Mouse (Mus musculus) cerebellum, postnatal 36 days (tissue): ENCODE measurements around the gene Nme4.
"Not testable (repeated sequence)": the region's sequence is repeated elsewhere in the genome, so short reads cannot be mapped to it uniquely, and the experiment has no call there.

ENCODE experiments used
- DNase-seq, 2 experiments: peaks; one replicate each; pipeline ENCODE4 v3.0.0; 2021 to 2022; ENCODE audit warnings: mixed read lengths in 2 of 2

The Nme4 gene

DNA sequence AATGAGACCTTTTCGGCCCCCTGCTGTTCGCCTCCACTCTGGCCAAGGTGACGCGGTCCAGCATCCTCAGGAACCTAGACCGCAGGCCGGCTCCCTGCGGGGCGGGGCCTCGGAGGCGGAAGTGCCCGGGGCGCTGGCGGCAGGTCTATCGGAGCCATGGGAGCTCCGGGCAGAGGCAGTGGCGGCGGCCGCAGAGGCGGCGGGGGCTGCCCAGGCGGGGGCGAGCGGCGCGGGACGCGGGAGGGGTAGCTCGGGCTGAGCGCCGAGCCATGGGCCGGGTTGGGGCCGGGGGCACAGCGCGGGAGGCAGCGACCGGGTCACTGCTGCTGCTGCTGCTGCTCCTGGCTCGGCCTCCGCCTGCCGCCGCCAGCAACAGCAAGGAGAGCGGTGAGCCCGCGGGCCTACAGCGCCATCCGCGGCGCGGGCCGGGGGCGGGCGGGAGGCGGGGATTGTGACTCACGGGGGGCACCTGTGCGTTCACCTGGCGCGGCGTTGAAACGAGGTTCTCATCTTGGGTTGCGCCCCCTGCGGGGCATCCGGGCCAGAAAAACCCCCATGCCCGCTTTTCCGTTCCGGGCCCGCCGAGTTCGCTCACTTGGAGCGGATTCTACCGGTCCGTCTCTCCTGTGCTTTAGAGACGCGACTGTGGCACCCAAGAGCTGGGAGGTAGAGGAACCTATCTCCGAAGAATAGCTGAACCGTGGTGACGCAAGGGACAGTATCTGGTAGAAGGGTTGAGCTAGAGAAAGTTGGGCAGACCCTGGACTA lies 18.0 kb upstream of the Nme4 start, which contains the start of gene Tmem8:
Tmem8 (plus strand) TSS at position 119 of the 768 bp plus-strand sequence.
- DNase-seq = peak; percentile 78 to 82

- no peak for DNase-seq
Measured at GRCm38 (mm10) chr17:26112751-26113150, 17.3 kb upstream of the Nme4 start.

DNA sequence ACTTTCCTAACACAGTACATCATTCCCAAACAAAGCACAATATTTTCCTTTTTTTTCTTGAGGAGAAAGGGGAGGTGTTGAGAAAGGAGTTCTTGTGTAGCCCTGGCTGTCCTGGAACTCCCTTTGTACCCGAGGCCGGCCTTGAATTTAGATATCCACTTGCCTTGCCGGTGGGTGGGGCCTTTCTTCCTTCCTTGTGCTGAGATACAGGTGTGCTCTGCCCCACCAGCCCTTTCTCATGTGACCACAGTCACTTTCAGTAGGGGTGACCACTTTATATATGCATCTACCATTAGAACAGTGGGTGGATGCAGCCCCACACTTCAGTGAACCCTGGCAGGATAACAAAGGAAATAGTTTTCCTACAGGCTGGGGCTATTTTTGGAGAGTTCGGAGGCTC lies 16.3 kb upstream of the Nme4 start:
- DNase-seq = no peak

DNA sequence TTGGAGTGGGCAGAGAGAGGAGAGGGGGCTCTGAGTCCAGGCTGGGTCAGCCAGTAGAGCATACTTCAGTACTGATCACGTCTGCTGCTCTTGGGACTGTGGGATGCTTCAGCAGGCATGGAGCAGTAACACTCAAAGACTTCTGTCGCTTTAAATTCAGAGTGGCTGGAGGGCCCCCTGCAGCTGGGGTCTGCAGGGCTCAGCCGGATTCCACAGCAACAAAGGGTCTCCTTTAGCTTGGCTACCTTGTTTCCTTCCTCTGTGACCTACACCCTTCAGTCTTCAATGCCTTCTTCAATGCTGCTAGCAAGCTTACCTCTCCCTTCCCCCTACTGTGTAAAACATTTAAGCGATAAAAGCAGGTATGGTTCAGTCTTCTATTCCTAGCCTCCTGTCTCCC lies 15.6 kb upstream of the Nme4 start:
- DNase-seq = no peak

DNA sequence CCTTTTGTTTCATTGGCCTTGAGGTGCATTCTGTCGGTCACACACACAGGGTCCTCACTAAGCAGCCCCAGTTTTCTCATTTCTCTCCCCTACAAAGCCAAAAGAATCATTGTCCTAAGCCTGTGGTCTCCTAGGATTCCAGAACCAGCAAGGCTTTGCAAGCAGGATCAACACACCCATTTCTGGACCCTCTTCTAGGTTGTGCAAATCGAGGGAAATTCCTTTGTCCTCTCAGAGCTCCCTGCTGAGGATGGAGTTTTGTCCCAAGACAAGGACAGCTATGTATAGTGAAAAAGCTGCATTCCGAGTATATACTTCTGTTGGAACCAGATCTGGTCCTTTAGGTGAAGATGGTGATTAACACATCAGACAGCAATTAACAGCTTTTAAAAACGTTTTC lies 14.8 kb upstream of the Nme4 start:
- no peak for DNase-seq

- no peak for DNase-seq
Measured at GRCm38 (mm10) chr17:26105619-26106018, 10.2 kb upstream of the Nme4 start.

- no peak for DNase-seq
Measured at GRCm38 (mm10) chr17:26101478-26101877, 6.1 kb upstream of the Nme4 start.

- DNase-seq = no peak
Measured at GRCm38 (mm10) chr17:26100166-26100565, 4.8 kb upstream of the Nme4 start.

DNA sequence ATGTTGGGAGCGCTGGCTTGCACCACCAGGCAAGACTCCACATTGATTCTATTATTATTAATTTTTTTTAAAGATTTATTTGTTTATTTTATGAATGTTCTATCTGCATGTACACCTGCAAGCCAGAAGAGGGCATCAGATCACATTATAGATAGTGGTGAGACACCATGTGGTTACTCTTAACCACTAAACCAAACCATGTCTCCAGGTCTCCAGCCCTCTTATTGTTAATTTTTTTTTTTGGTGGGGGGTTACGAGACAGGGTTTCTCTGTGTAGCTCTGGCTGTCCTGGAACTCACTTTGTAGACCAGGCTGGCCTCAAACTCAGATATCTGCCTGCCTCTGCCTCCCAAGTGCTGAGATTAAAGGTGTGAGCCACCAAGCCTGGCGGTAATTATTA lies 3.9 kb upstream of the Nme4 start:
- DNase-seq = not testable (repeated sequence)

- DNase-seq = no peak
Measured at GRCm38 (mm10) chr17:26098461-26098860, 3.1 kb upstream of the Nme4 start.

GRCm38 (mm10) chr17:26094531-26095110 lies 781 bp downstream of the Nme4 start:
- no peak for DNase-seq

GRCm38 (mm10) chr17:26089905-26090632 lies 5.3 kb downstream of the Nme4 start, which contains the start of gene Decr2:
Gene Decr2, minus strand, starts transcription at chr17:26090337.
- peak; percentile 87 to 90 for DNase-seq

- no peak for DNase-seq
Measured at GRCm38 (mm10) chr17:26087059-26087564, 8.3 kb downstream of the Nme4 start.

DNA sequence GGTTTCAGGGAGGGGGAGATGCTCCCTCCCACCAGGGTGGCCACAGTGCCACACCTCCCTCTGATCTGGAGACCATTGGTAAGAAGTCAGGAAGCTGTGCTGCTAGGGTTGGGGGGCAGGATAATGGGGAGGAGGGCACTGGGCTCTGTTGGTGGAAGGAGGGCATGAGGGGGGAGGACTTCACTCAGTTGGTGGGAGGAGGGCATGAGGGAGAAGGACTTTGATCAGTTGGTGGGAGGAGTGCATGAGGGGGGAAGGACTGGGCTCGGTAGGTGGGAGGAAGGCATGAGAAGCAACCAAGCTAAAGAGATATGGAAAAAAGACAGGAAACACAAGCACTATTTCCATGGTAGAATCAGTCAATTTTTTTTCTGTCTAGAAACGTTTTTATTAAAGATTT lies 14.5 kb downstream of the Nme4 start:
- DNase-seq = no peak

- no peak for DNase-seq
Measured at GRCm38 (mm10) chr17:26078851-26079250, 16.6 kb downstream of the Nme4 start.

DNA sequence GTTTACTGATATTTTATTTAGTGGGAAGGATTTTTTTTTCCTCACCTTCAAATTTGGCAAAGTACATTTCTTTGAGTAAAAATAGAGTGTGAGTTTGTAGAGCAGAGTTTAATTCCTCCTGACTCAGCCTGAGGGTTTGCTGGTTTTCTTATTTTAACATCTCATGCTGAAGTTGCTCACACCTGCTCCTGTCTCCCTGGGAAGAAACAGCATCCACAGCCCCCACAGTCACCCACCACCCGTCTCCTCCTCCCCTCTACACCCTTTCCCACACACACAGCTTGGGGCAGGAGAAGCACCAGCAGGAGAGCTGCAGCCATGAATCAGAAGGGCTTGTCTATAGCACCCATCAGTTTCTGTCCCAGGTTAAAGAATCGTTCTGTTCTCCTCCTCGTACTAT lies 20.2 kb downstream of the Nme4 start:
- no peak for DNase-seq

GRCm38 (mm10) chr17:26070136-26070535 lies 25.3 kb downstream of the Nme4 start:
- no peak for DNase-seq

GRCm38 (mm10) chr17:26068831-26069739 lies 26.3 kb downstream of the Nme4 start, which contains the start of gene Rab11fip3:
Gene Rab11fip3, minus strand, starts transcription at chr17:26069555.
- DNase-seq = peak; percentile 84 to 85

- DNase-seq = peak in 1 of 2 experiments; percentile 28
Measured at GRCm38 (mm10) chr17:26068024-26068830, 27.2 kb downstream of the Nme4 start.

- no peak for DNase-seq
Measured at GRCm38 (mm10) chr17:26066488-26067020, 28.8 kb downstream of the Nme4 start.

- no peak for DNase-seq
Measured at GRCm38 (mm10) chr17:26064916-26065315, 30.5 kb downstream of the Nme4 start.
